Mouse (Mus musculus): ENCODE measurements around the gene Ramp3. TPM values are rescaled to one million over a fixed set of nuclear protein-coding genes. Genes with fewer than 3 reads are reported as not detected.

The Ramp3 gene
- polyA plus RNA-seq, 1 experiment from 2014 or later = 10.4 TPM

GRCm38 (mm10) chr11:6698281-6698680, 40.0 kb downstream of the Ramp3 start:
- Histone ChIP-seq H3K27me3 (ENCODE audit: control insufficient read depth, insufficient read depth, low read length) (no peaks in the 10 kb centered on the region), H3K9ac (ENCODE audit: low read depth, low read length) (no peak overlapping the region), H3K4me2 (replicated peaks; ENCODE audit: low read depth, low read length) (no peak overlapping the region), H3K27ac (ENCODE audit: low read depth, low read length) (no peak overlapping the region), H3K9me3 (ENCODE audit: control insufficient read depth, low read length) (no peaks in the 10 kb centered on the region), H3K4me3 (ENCODE audit: low read length) (no peak overlapping the region), H3K36me3 (ENCODE audit: control insufficient read depth, insufficient read depth, low read length) (no peaks in the 10 kb centered on the region), H3K4me1 (ENCODE audit: control insufficient read depth, insufficient read depth, low read length) (no peaks in the 10 kb centered on the region)
- 88% methylated on average over 10 of the region's 10 CpGs for WGBS
- no peak for ATAC-seq (ENCODE audit: low FRiP score, low TSS enrichment)

GRCm38 (mm10) chr11:6702258-6702657, 43.9 kb downstream of the Ramp3 start:
- peak; percentile 65 for ATAC-seq (ENCODE audit: low FRiP score, low TSS enrichment)
- Histone ChIP-seq H3K4me3 (ENCODE audit: low read length) (no peak overlapping the region), H3K27ac (ENCODE audit: low read depth, low read length) (no peak overlapping the region; the same call in 1 of the 2 replicates), H3K36me3 (ENCODE audit: control insufficient read depth, insufficient read depth, low read length) (no peaks in the 10 kb centered on the region), H3K9ac (ENCODE audit: low read depth, low read length) (no peak overlapping the region), H3K4me1 (ENCODE audit: control insufficient read depth, insufficient read depth, low read length) (no peaks in the 10 kb centered on the region), H3K27me3 (ENCODE audit: control insufficient read depth, insufficient read depth, low read length) (no peaks in the 10 kb centered on the region), H3K4me2 (replicated peaks; ENCODE audit: low read depth, low read length) (no peak overlapping the region), H3K9me3 (ENCODE audit: control insufficient read depth, low read length) (no peaks in the 10 kb centered on the region)
- WGBS = 37% methylated on average over 3 of the region's 3 CpGs

GRCm38 (mm10) chr11:6704851-6705250, 46.5 kb downstream of the Ramp3 start:
- no peaks in the 10 kb centered on the region for H3K4me1 ChIP-seq (ENCODE audit: control insufficient read depth, insufficient read depth, low read length)
- H3K9me3 ChIP-seq (ENCODE audit: control insufficient read depth, low read length) = peaks cover 6% of the 10 kb centered on the region
- no peak overlapping the region for H3K4me3 ChIP-seq (ENCODE audit: low read length)
- no peaks in the 10 kb centered on the region for H3K27me3 ChIP-seq (ENCODE audit: control insufficient read depth, insufficient read depth, low read length)
- WGBS = 65% methylated on average over 6 of the region's 6 CpGs
- H3K36me3 ChIP-seq (ENCODE audit: control insufficient read depth, insufficient read depth, low read length) = no peaks in the 10 kb centered on the region
- H3K9ac ChIP-seq (ENCODE audit: low read depth, low read length) = no peak overlapping the region
- H3K4me2 ChIP-seq (replicated peaks; ENCODE audit: low read depth, low read length) = no peak overlapping the region
- no peak overlapping the region for H3K27ac ChIP-seq (ENCODE audit: low read depth, low read length)
- no peak for ATAC-seq (ENCODE audit: low FRiP score, low TSS enrichment)

- Histone ChIP-seq H3K9ac (ENCODE audit: low read depth, low read length) (no peak overlapping the region), H3K9me3 (ENCODE audit: control insufficient read depth, low read length) (peaks cover 6% of the 10 kb centered on the region), H3K27ac (ENCODE audit: low read depth, low read length) (no peak overlapping the region), H3K36me3 (ENCODE audit: control insufficient read depth, insufficient read depth, low read length) (no peaks in the 10 kb centered on the region), H3K4me2 (replicated peaks; ENCODE audit: low read depth, low read length) (no peak overlapping the region), H3K4me1 (ENCODE audit: control insufficient read depth, insufficient read depth, low read length) (no peaks in the 10 kb centered on the region), H3K4me3 (ENCODE audit: low read length) (no peak overlapping the region), H3K27me3 (ENCODE audit: control insufficient read depth, insufficient read depth, low read length) (no peaks in the 10 kb centered on the region)
- 56% methylated on average over 5 of the region's 5 CpGs for WGBS
- no peak for ATAC-seq (ENCODE audit: low FRiP score, low TSS enrichment)
These were observed 47.2 kb downstream of the Ramp3 start for GRCm38 (mm10) chr11:6705516-6705915.

- no peaks in the 10 kb centered on the region for H3K36me3 ChIP-seq (ENCODE audit: control insufficient read depth, insufficient read depth, low read length)
- no peak overlapping the region for H3K4me2 ChIP-seq (replicated peaks; ENCODE audit: low read depth, low read length)
- H3K9me3 ChIP-seq (ENCODE audit: control insufficient read depth, low read length) = peaks cover 6% of the 10 kb centered on the region
- no peak for ATAC-seq (ENCODE audit: low FRiP score, low TSS enrichment)
- no peaks in the 10 kb centered on the region for H3K27me3 ChIP-seq (ENCODE audit: control insufficient read depth, insufficient read depth, low read length)
- WGBS = 93% methylated on average over 13 of the region's 13 CpGs
- no peak overlapping the region for H3K9ac ChIP-seq (ENCODE audit: low read depth, low read length)
- no peak overlapping the region for H3K4me3 ChIP-seq (ENCODE audit: low read length)
- H3K27ac ChIP-seq (ENCODE audit: low read depth, low read length) = no peak overlapping the region
- no peaks in the 10 kb centered on the region for H3K4me1 ChIP-seq (ENCODE audit: control insufficient read depth, insufficient read depth, low read length)
These were observed 48.5 kb downstream of the Ramp3 start for GRCm38 (mm10) chr11:6706796-6707195.

GRCm38 (mm10) chr11:6708437-6708836, 50.1 kb downstream of the Ramp3 start:
- H3K4me3 ChIP-seq (ENCODE audit: low read length) = no peak overlapping the region
- 91% methylated on average over 7 of the region's 7 CpGs for WGBS
- peaks cover 6% of the 10 kb centered on the region for H3K9me3 ChIP-seq (ENCODE audit: control insufficient read depth, low read length)
- ATAC-seq (ENCODE audit: low FRiP score, low TSS enrichment) = no peak
- H3K27me3 ChIP-seq (ENCODE audit: control insufficient read depth, insufficient read depth, low read length) = no peaks in the 10 kb centered on the region
- no peaks in the 10 kb centered on the region for H3K4me1 ChIP-seq (ENCODE audit: control insufficient read depth, insufficient read depth, low read length)
- H3K27ac ChIP-seq (ENCODE audit: low read depth, low read length) = no peak overlapping the region
- H3K4me2 ChIP-seq (replicated peaks; ENCODE audit: low read depth, low read length) = no peak overlapping the region
- H3K36me3 ChIP-seq (ENCODE audit: control insufficient read depth, insufficient read depth, low read length) = no peaks in the 10 kb centered on the region
- no peak overlapping the region for H3K9ac ChIP-seq (ENCODE audit: low read depth, low read length)

GRCm38 (mm10) chr11:6710409-6710808, 52.1 kb downstream of the Ramp3 start:
- Histone ChIP-seq H3K4me1 (ENCODE audit: control insufficient read depth, insufficient read depth, low read length) (no peaks in the 10 kb centered on the region), H3K36me3 (ENCODE audit: control insufficient read depth, insufficient read depth, low read length) (no peaks in the 10 kb centered on the region), H3K9me3 (ENCODE audit: control insufficient read depth, low read length) (peaks cover 6% of the 10 kb centered on the region), H3K27me3 (ENCODE audit: control insufficient read depth, insufficient read depth, low read length) (no peaks in the 10 kb centered on the region), H3K4me2 (replicated peaks; ENCODE audit: low read depth, low read length) (no peak overlapping the region), H3K9ac (ENCODE audit: low read depth, low read length) (no peak overlapping the region), H3K4me3 (ENCODE audit: low read length) (no peak overlapping the region), H3K27ac (ENCODE audit: low read depth, low read length) (no peak overlapping the region)
- no peak for ATAC-seq (ENCODE audit: low FRiP score, low TSS enrichment)
- WGBS = 69% methylated on average over 2 of the region's 2 CpGs

- no peak overlapping the region for H3K4me2 ChIP-seq (replicated peaks; ENCODE audit: low read depth, low read length)
- H3K27me3 ChIP-seq (ENCODE audit: control insufficient read depth, insufficient read depth, low read length) = no peaks in the 10 kb centered on the region
- no peak overlapping the region for H3K9ac ChIP-seq (ENCODE audit: low read depth, low read length)
- H3K4me1 ChIP-seq (ENCODE audit: control insufficient read depth, insufficient read depth, low read length) = no peaks in the 10 kb centered on the region
- no peak for ATAC-seq (ENCODE audit: low FRiP score, low TSS enrichment)
- no peak overlapping the region for H3K27ac ChIP-seq (ENCODE audit: low read depth, low read length)
- H3K9me3 ChIP-seq (ENCODE audit: control insufficient read depth, low read length) = no peaks in the 10 kb centered on the region
- H3K4me3 ChIP-seq (ENCODE audit: low read length) = no peak overlapping the region
- 87% methylated on average over 5 of the region's 5 CpGs for WGBS
- H3K36me3 ChIP-seq (ENCODE audit: control insufficient read depth, insufficient read depth, low read length) = no peaks in the 10 kb centered on the region
These were observed 62.4 kb downstream of the Ramp3 start for GRCm38 (mm10) chr11:6720746-6721145.

- Histone ChIP-seq H3K4me1 (ENCODE audit: control insufficient read depth, insufficient read depth, low read length) (no peaks in the 10 kb centered on the region), H3K9me3 (ENCODE audit: control insufficient read depth, low read length) (no peaks in the 10 kb centered on the region), H3K27ac (ENCODE audit: low read depth, low read length) (no peak overlapping the region), H3K9ac (ENCODE audit: low read depth, low read length) (no peak overlapping the region), H3K27me3 (ENCODE audit: control insufficient read depth, insufficient read depth, low read length) (no peaks in the 10 kb centered on the region), H3K4me2 (replicated peaks; ENCODE audit: low read depth, low read length) (no peak overlapping the region), H3K4me3 (ENCODE audit: low read length) (no peak overlapping the region), H3K36me3 (ENCODE audit: control insufficient read depth, insufficient read depth, low read length) (no peaks in the 10 kb centered on the region)
- WGBS = 90% methylated on average over 5 of the region's 5 CpGs
- no peak for ATAC-seq (ENCODE audit: low FRiP score, low TSS enrichment)
These were observed 68.6 kb downstream of the Ramp3 start for GRCm38 (mm10) chr11:6726921-6727320.

All from kidney, embryonic 14.5 days (tissue).